ENCODE assay signal across 39 mouse cellular contexts in the genomic region with DNA sequence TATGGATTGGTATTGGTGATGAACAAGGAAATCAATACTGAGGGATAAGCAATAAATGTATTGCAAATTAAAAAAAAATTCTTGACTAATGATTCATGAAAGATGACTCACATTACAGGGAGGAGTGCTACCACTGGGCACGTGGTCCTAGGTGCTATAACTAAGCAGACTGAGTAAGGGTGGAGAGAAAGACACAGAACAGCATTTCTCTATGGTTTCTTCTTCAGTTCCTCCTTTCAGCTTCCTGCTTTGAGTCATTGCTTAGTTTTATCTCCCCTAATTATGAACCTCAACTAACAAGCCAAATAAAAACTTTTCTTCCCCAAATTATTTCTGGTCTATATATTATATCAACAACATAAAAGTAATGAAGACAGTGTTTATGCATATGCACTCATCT. TPM values are rescaled to one million over a fixed set of nuclear protein-coding genes. Genes with fewer than 3 reads are reported as not detected.
"Had no signal": no experiment of that assay in that cellular context is flagged by ENCODE, and none has a peak within 500 bp of the region (broad histone marks: within the 10 kb centered on the region; RNA-seq: fewer than 3 reads in every experiment).

No protein-coding gene starts in this region.

- ATAC-seq: liver, embryonic 12.5 days; liver, postnatal 0 days; lung, postnatal 0 days; midbrain, embryonic 13.5 days; midbrain, embryonic 15.5 days; midbrain, embryonic 16.5 days had no signal

- H3K36me3 ChIP-seq: limb, embryonic 10.5 days; limb, embryonic 12.5 days; limb, embryonic 13.5 days; limb, embryonic 15.5 days; liver, embryonic 12.5 days; liver, embryonic 13.5 days; liver, embryonic 15.5 days; lung, embryonic 15.5 days; midbrain, embryonic 10.5 days; midbrain, embryonic 12.5 days; midbrain, embryonic 13.5 days; midbrain, embryonic 15.5 days; neural tube, embryonic 12.5 days had no signal

- H3K27ac ChIP-seq: limb, embryonic 10.5 days; limb, embryonic 12.5 days; limb, embryonic 13.5 days; limb, embryonic 15.5 days; liver, embryonic 12.5 days; liver, embryonic 13.5 days; liver, embryonic 14.5 days; liver, embryonic 15.5 days; lung, embryonic 15.5 days; macrophage; midbrain, embryonic 10.5 days; midbrain, embryonic 12.5 days; midbrain, embryonic 13.5 days; midbrain, embryonic 15.5 days; neural tube, embryonic 12.5 days had no signal

- H3K4me1 ChIP-seq: limb, embryonic 10.5 days; limb, embryonic 12.5 days; limb, embryonic 13.5 days; limb, embryonic 15.5 days; liver, embryonic 12.5 days; liver, embryonic 13.5 days; liver, embryonic 15.5 days; lung, embryonic 15.5 days; megakaryocyte, embryonic 14.5 days; midbrain, embryonic 10.5 days; midbrain, embryonic 12.5 days; midbrain, embryonic 13.5 days; midbrain, embryonic 15.5 days; neural tube, embryonic 12.5 days had no signal

- H3K4me3 ChIP-seq: limb, embryonic 10.5 days; limb, embryonic 12.5 days; limb, embryonic 13.5 days; limb, embryonic 15.5 days; liver, embryonic 12.5 days; liver, embryonic 13.5 days; liver, embryonic 15.5 days; lung, embryonic 15.5 days; megakaryocyte, embryonic 14.5 days; midbrain, embryonic 10.5 days; midbrain, embryonic 12.5 days; midbrain, embryonic 13.5 days; midbrain, embryonic 15.5 days; myocyte; neural tube, embryonic 12.5 days had no signal

- H3K9me3 ChIP-seq: limb, embryonic 10.5 days; limb, embryonic 12.5 days; limb, embryonic 13.5 days; limb, embryonic 15.5 days; liver, embryonic 12.5 days; liver, embryonic 13.5 days; liver, embryonic 15.5 days; lung, embryonic 15.5 days; megakaryocyte, embryonic 14.5 days; midbrain, embryonic 10.5 days; midbrain, embryonic 12.5 days; midbrain, embryonic 13.5 days; midbrain, embryonic 15.5 days; neural tube, embryonic 12.5 days had no signal

- H3K4me2 ChIP-seq: limb, embryonic 12.5 days; limb, embryonic 13.5 days; limb, embryonic 15.5 days; liver, embryonic 11.5 days; liver, embryonic 12.5 days; liver, embryonic 13.5 days; liver, embryonic 15.5 days; lung, embryonic 14.5 days; lung, embryonic 15.5 days; midbrain, embryonic 11.5 days; midbrain, embryonic 12.5 days; midbrain, embryonic 13.5 days; midbrain, embryonic 15.5 days; neural tube, embryonic 12.5 days had no signal

- H3K9ac ChIP-seq: limb, embryonic 12.5 days; limb, embryonic 13.5 days; limb, embryonic 15.5 days; liver, embryonic 12.5 days; liver, embryonic 13.5 days; liver, embryonic 14.5 days; liver, embryonic 15.5 days; liver, postnatal 0 days; lung, embryonic 14.5 days; lung, embryonic 15.5 days; midbrain, embryonic 12.5 days; midbrain, embryonic 13.5 days; midbrain, embryonic 15.5 days; neural tube, embryonic 12.5 days had no signal

- H3K27me3 ChIP-seq: limb, embryonic 12.5 days; limb, embryonic 13.5 days; limb, embryonic 15.5 days; liver, embryonic 12.5 days; liver, embryonic 13.5 days; liver, embryonic 15.5 days; lung, embryonic 15.5 days; megakaryocyte, embryonic 14.5 days; midbrain, embryonic 12.5 days; midbrain, embryonic 13.5 days; midbrain, embryonic 15.5 days; neural tube, embryonic 12.5 days had no signal

- DNase-seq: left cerebral cortex, postnatal 4 days; liver; liver, embryonic 13.5 days; liver, postnatal 0 days; lung, adult 18-20 months; lung, adult 2 months; lung, embryonic 14.5 days; lung, postnatal 10 days; lung, postnatal 14 days; lung, postnatal 36 days; lung, postnatal 4 days; midbrain, embryonic 14.5 days had no signal

RNA-seq across cellular contexts. Expression of a gene that starts 26.2 kb away (rescaled TPM):
- total RNA-seq: liver, adult 2 months; megakaryocyte progenitor cell, adult 5-6 weeks; megakaryocyte, adult 5-6 weeks; megakaryocyte-erythroid progenitor cell, adult 5-6 weeks; monocyte, adult 5-6 weeks had no signal
- polyA plus RNA-seq: liver, adult 2 months; liver, embryonic 12.5 days; liver, embryonic 13.5 days; liver, embryonic 14.5 days; liver, embryonic 15.5 days; liver, embryonic 16.5 days; liver, postnatal 0 days; lung, adult 2 months; lung, embryonic 14.5 days; lung, embryonic 16.5 days; lung, postnatal 0 days; myocyte had no signal
